Mouse (Mus musculus) midbrain, embryonic 16.5 days (tissue): ENCODE measurements around the gene Tmem131l. TPM values are rescaled to one million over a fixed set of nuclear protein-coding genes. Genes with fewer than 3 reads are reported as not detected.
"Not testable (repeated sequence)": the region's sequence is repeated elsewhere in the genome, so short reads cannot be mapped to it uniquely, and the experiment has no call there.

ENCODE experiments used
- ATAC-seq: fragments of 200-750 bp; cut with Nextera tagmentation; 2 replicates; pipeline ENCODE4 v1.8.0; 2017; ENCODE audit warnings: moderate TSS enrichment
- H3K27ac ChIP-seq: fragments of 300-500 bp; sonication (generic); 2 replicates; pipeline ENCODE4 v1.5.1; 2014; ENCODE audit warnings: mild to moderate bottlenecking, low read length, mixed read lengths
- H3K27me3 ChIP-seq: fragments of 300-500 bp; sonication (generic); 2 replicates; pipeline ENCODE4 v1.6.1; 2014; ENCODE audit warnings: low read depth, low read length, mixed read lengths; ENCODE audit not compliant: control insufficient read depth, insufficient read depth
- H3K36me3 ChIP-seq: fragments of 300-500 bp; sonication (generic); 2 replicates; pipeline ENCODE4 v1.6.1; 2014; ENCODE audit warnings: mild to moderate bottlenecking, low read length, moderate library complexity, mixed read lengths; ENCODE audit not compliant: control insufficient read depth, insufficient read depth
- H3K4me1 ChIP-seq: fragments of 300-500 bp; sonication (generic); 2 replicates; pipeline ENCODE4 v1.6.1; 2014; ENCODE audit warnings: mild to moderate bottlenecking, low read length, mixed read lengths; ENCODE audit not compliant: control insufficient read depth, insufficient read depth
- H3K4me2 ChIP-seq: fragments of 300-500 bp; sonication (generic); 2 replicates; pipeline ENCODE4 v1.6.1; 2014; ENCODE audit warnings: mild to moderate bottlenecking, low read length, mixed read lengths
- H3K4me3 ChIP-seq: fragments of 300-500 bp; sonication (generic); 2 replicates; pipeline ENCODE4 v1.5.1; 2014; ENCODE audit warnings: low read depth, mild to moderate bottlenecking, low read length, moderate library complexity, mixed read lengths
- H3K9ac ChIP-seq: fragments of 300-500 bp; sonication (generic); 2 replicates; pipeline ENCODE4 v1.6.1; 2014; ENCODE audit warnings: low read depth, low read length, mixed read lengths
- H3K9me3 ChIP-seq: fragments of 300-500 bp; sonication (generic); replicated peaks from 2 replicates; pipeline ENCODE4 v1.6.1; 2014; ENCODE audit warnings: mild to moderate bottlenecking, low read length, mixed read lengths; ENCODE audit not compliant: control insufficient read depth, poor library complexity, severe bottlenecking
- WGBS: fragments of 180-500 bp; shearing (Covaris S2); extraction: QIAGEN DNeasy Blood & Tissue Kit; methylation state at CpG from one replicate; pipeline ENCODE4 v1.1.7; 2014; 5-methylcytosine and 5-hydroxymethylcytosine counted together
- polyA plus RNA-seq: library from polyadenylated mRNA; unstranded; fragments of >200 nt; fragmentation: Nextera tagmentation; extraction: Ambion mirVana; gene quantifications from 2 replicates; pipeline ENCODE4 v1.2.1, GENCODE M21; 2015

Gene Tmem131l
- polyA plus RNA-seq, 1 experiment from 2014 or later = 53.8 TPM

DNA sequence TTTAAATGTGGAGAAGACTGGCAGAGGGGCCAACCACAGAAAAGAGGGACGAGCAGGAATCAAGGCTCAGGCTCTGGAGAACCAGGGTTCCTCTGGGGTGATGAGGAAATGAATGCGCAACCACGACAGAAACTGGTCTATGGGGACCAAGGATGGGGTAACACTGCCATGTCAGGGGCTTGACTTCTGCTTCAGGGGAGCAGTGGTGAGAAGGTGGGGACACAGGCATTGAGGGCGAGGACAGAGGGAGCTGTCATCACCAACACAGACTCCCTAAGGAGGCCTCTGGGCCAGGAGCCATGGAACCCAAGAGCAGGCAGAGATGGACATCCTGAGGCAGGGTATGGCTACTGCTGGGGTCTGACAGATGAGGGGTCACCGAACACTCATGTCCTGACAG is 137.0 kb downstream of the Tmem131l start:
- Histone ChIP-seq H3K36me3 (peaks cover 37% of the 10 kb centered on the region), H3K4me1 (no peaks in the 10 kb centered on the region), H3K27me3 (no peaks in the 10 kb centered on the region), H3K9ac (no peak overlapping the region), H3K4me2 (no peak overlapping the region), H3K9me3 (no peaks in the 10 kb centered on the region), H3K4me3 (no peak overlapping the region), H3K27ac (no peak overlapping the region)
- 93% methylated on average over 5 of the region's 5 CpGs for WGBS
- no peak for ATAC-seq

DNA sequence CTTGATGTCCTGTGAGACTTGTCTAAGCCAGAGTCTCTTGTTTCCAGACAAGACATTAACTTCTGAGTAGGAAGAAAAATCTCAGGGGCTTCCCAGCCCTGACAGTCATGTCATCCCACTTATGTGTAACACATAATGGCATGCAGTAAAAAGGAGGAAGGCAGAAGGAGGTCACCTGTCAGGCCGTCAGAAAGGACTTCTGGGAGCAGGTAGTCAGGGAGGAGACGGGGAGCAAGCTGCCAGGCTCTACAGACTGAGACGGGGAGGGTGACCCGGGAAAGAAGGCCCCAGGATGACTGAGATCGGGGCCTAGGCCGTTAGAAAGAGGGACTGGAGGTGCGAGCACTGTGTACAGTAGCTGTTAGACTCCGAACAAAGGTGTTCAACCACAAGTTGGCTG is 137.5 kb downstream of the Tmem131l start:
- peaks cover 39% of the 10 kb centered on the region for H3K36me3 ChIP-seq

DNA sequence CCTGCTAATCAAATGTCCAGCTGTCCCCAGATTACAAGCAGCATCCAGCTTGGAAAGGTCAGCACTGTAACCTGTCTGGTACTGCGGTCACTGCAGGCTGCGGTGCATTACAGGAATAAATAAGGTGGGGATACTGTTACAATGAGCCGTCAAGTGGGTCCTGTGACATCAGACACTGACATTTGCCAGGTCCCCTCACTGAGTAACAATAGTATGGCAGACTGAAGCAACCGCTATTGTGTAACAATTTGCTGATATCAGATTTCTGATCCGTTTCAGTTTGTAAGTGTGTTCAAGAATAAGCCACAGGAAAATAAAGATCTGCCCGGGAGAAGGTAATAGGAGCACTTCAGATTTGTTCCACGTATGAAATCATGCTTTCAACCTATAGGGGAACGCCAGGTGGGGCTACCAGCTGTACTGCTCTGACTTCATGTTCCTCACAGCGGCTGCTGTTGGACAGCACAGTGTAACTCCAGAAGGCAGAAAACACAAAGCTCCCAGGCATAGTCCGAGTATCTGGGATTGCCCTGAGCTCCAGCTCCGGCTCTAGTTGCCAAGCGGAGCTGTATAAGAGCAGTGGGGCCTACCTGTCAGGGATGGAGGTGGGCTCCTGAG is 139.1 kb downstream of the Tmem131l start:
- no peak overlapping the region for H3K9ac ChIP-seq
- H3K27me3 ChIP-seq = no peaks in the 10 kb centered on the region
- H3K4me2 ChIP-seq = no peak overlapping the region
- H3K27ac ChIP-seq = no peak overlapping the region
- H3K36me3 ChIP-seq = peaks cover 39% of the 10 kb centered on the region
- no peak for ATAC-seq
- no peaks in the 10 kb centered on the region for H3K9me3 ChIP-seq
- H3K4me3 ChIP-seq = no peak overlapping the region
- H3K4me1 ChIP-seq = no peaks in the 10 kb centered on the region
- 94% methylated on average over 12 of the region's 12 CpGs for WGBS

More for the DNA sequence above, 137.5 kb downstream of the Tmem131l start:
- Histone ChIP-seq H3K9me3 (no peaks in the 10 kb centered on the region), H3K4me2 (no peak overlapping the region), H3K27ac (no peak overlapping the region), H3K9ac (no peak overlapping the region), H3K4me1 (no peaks in the 10 kb centered on the region), H3K4me3 (no peak overlapping the region), H3K27me3 (no peaks in the 10 kb centered on the region)
- 89% methylated on average over 8 of the region's 8 CpGs for WGBS
- no peak for ATAC-seq

DNA sequence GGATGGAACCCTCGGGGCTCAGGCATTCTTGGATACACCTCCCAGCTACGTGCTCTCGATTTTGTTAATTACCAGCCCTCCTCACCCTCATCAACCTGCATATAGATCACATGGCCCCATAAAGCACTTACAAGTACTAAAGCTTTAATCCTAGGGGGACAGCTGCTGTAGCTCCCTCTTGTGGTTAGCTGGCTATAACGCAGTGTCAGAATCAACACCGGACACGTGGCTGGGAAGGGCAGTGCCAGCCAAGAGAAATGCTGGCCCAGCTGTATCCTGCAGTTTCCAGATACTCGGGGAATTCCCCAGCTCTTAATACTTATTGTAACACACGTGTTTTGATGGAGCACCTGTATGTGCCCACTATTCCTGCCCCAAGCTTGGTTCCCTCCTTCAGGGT is 140.4 kb downstream of the Tmem131l start:
- ATAC-seq = peak; percentile 46; the same call in 1 of the 2 replicates
- Histone ChIP-seq H3K4me2 (no peak overlapping the region), H3K36me3 (peaks cover 29% of the 10 kb centered on the region), H3K4me1 (no peaks in the 10 kb centered on the region), H3K9ac (no peak overlapping the region), H3K27me3 (no peaks in the 10 kb centered on the region), H3K27ac (no peak overlapping the region), H3K4me3 (no peak overlapping the region), H3K9me3 (no peaks in the 10 kb centered on the region)
- 58% methylated on average over 8 of the region's 8 CpGs for WGBS

DNA sequence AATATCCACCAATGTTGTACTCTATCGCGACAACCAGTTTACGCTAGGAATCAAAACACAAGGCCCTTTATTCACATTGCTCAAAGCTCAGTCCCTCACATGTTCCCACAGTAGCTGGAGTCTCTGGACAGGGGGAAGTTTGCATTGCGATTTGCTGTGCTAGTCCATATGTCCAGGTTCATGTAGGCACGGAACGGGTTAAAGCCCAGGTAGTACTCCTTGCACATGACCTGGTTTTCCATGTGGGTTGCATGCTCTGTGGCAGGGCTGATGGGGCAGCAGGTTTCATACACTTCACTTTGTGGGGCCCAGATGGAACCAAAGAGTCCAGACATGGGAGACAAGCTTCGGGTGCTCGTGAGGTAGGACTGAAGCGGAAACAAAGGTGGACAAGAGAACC is 141.7 kb downstream of the Tmem131l start:
- no peaks in the 10 kb centered on the region for H3K27me3 ChIP-seq
- H3K27ac ChIP-seq = no peak overlapping the region
- no peak overlapping the region for H3K4me2 ChIP-seq
- no peak overlapping the region for H3K9ac ChIP-seq
- WGBS = 96% methylated on average over 9 of the region's 9 CpGs
- H3K4me1 ChIP-seq = no peaks in the 10 kb centered on the region
- ATAC-seq = no peak
- H3K9me3 ChIP-seq = no peaks in the 10 kb centered on the region
- H3K36me3 ChIP-seq = peaks cover 22% of the 10 kb centered on the region
- no peak overlapping the region for H3K4me3 ChIP-seq

DNA sequence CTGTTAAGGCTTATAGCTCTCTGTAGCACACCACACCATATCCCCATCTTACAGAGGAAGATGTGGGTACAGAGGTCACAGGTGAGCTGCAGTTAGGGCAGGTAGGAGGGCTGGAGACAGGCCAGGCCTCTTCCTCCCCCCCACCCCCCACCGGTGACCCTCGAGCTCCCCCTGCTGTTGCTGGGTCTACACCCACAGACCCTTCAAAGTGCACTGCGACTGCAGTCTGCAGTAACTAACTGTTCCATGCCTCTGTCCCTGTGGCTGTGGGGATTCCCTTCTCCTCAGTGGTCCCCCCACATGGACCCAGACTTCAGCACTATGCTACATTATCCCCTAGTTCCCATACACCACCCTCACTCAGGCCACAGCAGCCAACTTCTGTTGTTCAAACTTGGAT is 144.2 kb downstream of the Tmem131l start:
- peaks cover 12% of the 10 kb centered on the region for H3K36me3 ChIP-seq
- no peaks in the 10 kb centered on the region for H3K9me3 ChIP-seq
- WGBS = 38% methylated on average over 3 of the region's 3 CpGs
- H3K27me3 ChIP-seq = no peaks in the 10 kb centered on the region
- no peak overlapping the region for H3K9ac ChIP-seq
- no peak overlapping the region for H3K4me3 ChIP-seq
- no peak for ATAC-seq
- H3K27ac ChIP-seq = no peak overlapping the region
- H3K4me2 ChIP-seq = no peak overlapping the region
- no peaks in the 10 kb centered on the region for H3K4me1 ChIP-seq

DNA sequence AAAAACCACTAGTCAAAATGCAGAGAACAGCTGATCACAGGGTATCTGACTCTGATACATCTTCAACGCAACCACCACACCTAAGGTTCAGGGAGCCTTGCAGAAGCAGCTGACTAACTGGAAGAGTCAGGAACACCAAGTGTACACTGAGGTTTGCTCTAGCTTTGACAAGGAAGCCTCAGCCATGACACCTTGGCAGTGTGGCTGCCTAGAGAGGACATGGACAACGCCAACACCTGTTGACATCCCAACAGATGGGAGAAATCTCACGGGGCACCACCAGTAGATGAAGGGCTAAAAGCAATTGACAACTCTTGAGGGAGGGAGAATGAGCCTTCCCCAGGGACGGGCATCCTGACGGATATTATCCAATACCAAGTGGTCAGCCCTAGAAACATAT is 144.9 kb downstream of the Tmem131l start:
- WGBS = 91% methylated on average over 5 of the region's 5 CpGs
- Histone ChIP-seq H3K4me2 (no peak overlapping the region), H3K9me3 (no peaks in the 10 kb centered on the region), H3K27me3 (no peaks in the 10 kb centered on the region), H3K27ac (no peak overlapping the region), H3K4me1 (no peaks in the 10 kb centered on the region), H3K4me3 (no peak overlapping the region), H3K36me3 (peaks cover 12% of the 10 kb centered on the region), H3K9ac (no peak overlapping the region)
- ATAC-seq = no peak

DNA sequence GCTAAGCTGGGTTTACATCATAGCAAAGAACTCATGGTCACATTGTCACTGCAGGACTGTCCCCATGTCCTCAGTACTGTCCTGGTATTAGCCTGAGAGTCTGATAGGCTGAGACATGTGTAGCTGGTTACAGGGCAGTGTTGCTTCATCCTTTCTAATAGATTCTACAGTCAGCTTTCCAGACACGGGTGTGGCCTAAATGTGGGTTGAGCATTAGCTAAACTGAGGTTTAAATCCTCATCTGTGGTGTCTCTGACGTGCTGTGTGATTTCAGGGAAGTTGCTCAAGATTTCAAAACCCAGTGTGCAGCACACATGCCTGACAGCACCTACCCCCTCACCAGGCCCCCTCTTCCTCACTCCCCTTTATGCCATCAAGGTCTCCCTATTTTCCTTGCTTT is 154.8 kb downstream of the Tmem131l start:
- no peak overlapping the region for H3K4me2 ChIP-seq
- no peak overlapping the region for H3K9ac ChIP-seq
- H3K36me3 ChIP-seq = no peaks in the 10 kb centered on the region
- no peaks in the 10 kb centered on the region for H3K27me3 ChIP-seq
- no peaks in the 10 kb centered on the region for H3K9me3 ChIP-seq
- no peak overlapping the region for H3K4me3 ChIP-seq
- WGBS = 79% methylated on average over 2 of the region's 2 CpGs
- ATAC-seq = no peak
- H3K27ac ChIP-seq = no peak overlapping the region
- no peaks in the 10 kb centered on the region for H3K4me1 ChIP-seq

DNA sequence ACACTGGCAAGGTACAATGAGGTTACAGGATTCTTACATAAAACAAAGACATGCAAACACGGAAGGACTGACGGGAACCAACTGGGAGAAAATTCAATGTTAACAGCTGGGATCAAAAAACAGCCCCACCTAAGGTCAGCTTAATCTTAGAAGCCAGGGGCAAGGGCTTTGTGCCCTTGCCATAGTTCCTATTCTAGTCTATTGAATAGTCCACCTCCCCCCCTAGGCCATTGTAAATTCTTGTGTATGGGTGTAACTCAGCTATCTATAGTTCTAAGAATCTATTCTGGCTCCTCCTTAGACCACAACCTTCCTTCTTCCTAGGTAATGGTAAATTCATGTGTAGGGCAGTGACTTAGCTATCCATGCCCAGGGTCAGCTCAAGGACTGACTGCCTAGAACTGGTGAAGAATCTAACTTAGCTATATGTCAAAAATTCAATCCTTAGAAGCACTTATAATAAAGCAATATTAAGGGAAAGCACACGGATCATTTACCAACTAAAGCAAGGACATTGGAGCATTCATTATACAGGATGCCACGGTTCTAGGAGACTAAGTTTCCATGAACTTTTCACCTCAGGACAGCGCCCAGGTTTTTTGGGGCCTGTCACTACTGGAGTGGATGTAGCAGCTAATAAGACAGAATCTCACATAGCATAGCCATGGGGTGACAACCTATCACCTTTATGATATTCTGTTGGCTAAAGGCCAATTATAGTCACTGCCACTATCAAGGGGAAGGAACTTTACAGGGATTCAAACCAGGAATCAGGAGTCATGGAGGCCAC is 160.5 kb downstream of the Tmem131l start:
- not testable (repeated sequence) for H3K4me2 ChIP-seq, H3K4me1 ChIP-seq, H3K27me3 ChIP-seq, H3K9me3 ChIP-seq, H3K36me3 ChIP-seq, ATAC-seq, H3K9ac ChIP-seq, H3K27ac ChIP-seq, H3K4me3 ChIP-seq
- 82% methylated on average over 5 of the region's 5 CpGs for WGBS
